Mouse (Mus musculus): Measurements from ENCODE around the gene Tmem259.
"Not testable (repeated sequence)": the region's sequence is repeated elsewhere in the genome, so short reads cannot be mapped to it uniquely, and the experiment has no call there.

The Tmem259 gene

DNA sequence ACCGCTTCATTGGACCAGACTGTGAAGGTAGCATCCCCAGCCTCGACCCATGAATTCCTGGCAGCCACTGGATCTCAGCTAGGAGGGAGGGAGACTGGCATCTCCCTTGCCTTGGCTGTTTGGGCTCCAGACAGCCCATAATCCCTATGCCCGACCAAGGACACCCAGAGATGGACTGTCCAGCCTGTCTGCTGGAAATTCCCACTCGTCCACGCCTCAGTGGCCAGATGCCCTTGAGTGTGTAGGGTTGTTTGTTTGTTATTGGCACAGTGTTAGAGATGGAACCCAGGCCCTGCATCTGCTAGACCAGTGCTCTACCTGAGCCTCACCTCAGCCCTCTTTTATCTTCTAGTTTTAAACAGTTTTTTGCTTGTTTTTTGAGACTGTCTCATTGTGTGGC is 18.8 kb downstream of the Tmem259 start:
- no peak for DNase-seq (ENCODE audit: low read depth, low spot score)

DNA sequence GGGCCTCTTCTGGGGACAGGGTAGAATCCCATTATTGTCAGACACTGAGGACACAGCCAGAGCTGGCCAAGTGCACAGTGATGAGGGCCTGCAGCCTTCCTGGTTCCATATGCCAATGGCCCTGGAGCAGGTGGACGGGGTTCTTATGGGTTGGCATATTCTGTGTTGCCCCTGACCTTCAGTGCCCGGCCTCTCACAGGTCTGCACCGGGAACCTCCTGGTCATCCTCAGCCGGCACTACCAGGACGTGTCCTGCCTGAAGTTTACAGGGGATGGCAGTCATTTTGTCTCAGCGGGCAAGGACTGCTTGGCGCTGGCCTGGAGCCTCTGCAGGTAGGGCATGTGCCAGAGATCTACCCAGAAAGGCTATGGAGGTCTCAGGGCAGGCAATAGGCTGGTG is 19.4 kb downstream of the Tmem259 start:
- no peak for DNase-seq (ENCODE audit: low read depth, low spot score)

DNA sequence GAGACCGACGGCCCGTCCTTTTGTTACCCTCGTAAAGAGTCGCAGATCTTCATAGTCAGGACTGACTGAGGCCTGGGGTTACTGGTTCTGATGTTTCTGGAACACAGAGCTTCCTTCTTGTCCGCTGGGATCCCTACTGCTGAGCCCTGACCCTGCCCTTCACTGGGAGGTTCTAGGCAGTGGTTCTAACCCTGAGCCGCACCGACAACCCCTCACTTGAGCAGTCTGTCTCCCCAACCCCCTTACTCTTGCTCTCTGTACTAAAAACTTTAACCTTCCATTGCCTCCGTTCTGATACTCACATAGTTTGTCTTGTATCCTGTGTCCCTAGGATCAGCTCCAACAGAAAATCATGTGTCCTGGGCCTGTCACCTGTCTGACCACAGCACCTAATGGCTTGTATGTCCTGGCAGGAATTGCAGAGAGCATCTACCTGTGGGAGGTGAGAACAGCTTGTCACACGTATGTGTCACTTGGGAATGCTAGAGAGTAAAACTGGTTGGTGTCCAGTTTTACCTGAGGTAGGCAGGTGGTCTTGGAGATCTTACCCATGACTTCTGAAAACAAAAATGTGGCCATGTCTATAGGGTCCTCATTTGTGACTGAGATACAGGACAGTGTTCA is 23.3 kb downstream of the Tmem259 start:
- no peak for DNase-seq (ENCODE audit: low read depth, low spot score)

DNA sequence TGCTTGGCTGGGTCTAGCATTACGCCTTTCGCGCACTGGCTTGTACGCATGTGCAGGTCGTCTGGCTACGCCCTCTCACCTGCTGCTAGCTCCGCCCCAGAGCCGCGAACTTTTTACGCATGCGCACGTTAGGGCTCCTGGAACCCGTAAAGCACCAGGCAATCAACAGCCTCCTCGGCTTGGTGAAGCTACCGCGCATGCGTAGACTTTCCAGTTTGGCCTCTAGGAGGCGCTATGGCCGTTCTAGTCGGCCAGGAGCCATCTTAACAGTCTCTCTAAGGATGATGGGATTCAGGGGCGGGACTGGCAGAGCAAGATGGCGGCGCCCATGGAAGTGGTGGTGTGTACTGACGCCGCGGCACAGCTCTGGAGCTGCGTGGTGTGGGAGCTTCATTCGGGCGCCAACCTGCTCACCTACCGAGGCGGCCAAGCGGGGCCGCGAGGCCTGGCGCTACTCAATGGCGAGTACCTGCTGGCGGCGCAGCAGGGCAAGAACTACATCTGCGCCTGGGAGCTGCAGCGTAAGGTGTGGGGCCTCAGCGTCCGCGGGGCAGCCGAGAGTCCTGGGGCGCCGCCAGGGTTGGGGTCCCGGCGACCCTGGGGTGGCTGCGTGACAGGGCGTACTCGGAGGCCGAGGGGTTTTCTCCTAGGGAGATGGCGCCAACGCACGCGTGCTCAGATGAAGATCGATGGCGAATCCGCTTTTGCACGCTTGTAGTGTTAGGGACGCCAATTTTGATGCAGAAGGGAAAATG is 24.1 kb downstream of the Tmem259 start, which contains the start of gene Wdr18:
Gene Wdr18, plus strand, starts transcription at position 306 of the 755 bp plus-strand sequence.
- peak; percentile 100 for DNase-seq (ENCODE audit: low read depth, low spot score)

DNA sequence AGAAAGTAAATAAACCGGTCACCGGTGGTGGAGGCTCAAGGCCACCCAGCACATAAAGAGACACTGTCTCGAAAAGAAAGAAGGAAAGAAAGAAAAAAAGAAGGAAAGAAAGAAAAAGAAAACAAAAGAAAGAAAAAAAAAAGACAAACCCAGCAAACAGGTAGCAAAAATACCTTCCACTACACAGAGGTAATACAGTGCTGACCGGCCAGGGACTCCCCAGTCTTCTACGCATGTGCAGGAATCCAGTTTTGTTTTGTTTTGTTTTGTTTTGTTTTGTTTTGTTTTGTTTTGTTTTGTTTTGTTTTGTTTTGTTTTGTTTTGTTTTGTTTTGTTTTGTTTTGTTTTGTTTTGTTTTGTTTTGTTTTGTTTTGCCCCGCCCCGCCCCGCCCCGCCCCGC is 24.7 kb downstream of the Tmem259 start:
- not testable (repeated sequence) for DNase-seq (ENCODE audit: low read depth, low spot score)

DNA sequence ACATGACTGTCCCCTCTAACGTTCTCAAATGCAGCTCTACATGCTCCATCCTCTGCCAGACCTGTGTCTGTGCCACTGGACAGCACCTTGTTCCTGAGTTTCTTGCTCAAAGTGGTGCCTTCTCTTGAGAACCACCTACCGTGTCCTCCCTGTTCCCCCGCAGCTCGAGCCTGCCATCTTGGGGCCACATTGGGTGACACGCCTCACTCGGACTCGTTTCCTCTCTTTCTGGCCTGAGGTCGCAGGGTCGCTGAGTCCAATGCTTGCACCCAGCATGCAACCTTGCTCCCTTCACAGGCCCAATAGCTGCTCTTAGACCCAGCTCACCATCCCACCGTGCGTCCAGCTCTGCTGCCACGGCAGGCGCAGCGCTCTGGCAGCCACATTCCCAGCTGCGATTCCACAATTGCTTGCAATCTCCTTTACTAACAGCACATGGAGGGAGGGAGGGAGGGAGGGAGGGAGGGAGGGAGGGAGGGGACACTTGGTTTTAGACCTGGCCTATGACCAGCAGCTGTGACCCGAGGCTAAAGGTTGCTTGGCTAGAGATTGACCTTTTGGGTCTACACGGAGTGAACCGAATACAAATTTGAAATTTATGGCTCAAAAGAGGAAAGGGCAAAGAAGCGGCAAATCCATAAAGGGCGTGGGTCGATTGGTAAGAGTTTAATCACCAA is 25.9 kb downstream of the Tmem259 start:
- DNase-seq (ENCODE audit: low read depth, low spot score), result peak; percentile 87

DNA sequence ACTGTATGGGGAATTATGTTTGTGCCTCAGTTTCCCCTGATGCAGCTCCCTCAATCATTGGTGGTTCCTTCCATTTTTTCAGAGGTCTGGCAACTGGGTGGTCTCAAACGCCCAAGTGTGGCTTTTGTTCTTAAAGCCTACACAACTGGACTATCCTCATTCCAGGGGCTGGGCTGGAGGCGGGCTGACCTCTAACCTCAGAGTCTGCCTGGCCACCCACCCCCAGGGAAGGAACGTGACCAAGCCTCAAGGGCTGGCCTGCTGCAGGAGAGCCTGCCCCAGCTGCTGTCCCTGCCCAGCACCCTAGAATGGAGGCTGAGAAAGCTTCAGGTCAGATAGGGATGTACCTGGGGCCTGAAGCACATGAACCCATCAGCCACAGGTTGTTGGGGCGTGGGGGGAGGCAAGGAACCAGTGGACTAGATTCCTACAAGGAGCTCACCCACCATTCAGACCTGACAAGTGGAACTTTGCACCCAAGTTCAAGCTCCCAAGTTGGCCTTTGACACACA is 27.4 kb downstream of the Tmem259 start:
- DNase-seq (ENCODE audit: low read depth, low spot score), result no peak

DNA sequence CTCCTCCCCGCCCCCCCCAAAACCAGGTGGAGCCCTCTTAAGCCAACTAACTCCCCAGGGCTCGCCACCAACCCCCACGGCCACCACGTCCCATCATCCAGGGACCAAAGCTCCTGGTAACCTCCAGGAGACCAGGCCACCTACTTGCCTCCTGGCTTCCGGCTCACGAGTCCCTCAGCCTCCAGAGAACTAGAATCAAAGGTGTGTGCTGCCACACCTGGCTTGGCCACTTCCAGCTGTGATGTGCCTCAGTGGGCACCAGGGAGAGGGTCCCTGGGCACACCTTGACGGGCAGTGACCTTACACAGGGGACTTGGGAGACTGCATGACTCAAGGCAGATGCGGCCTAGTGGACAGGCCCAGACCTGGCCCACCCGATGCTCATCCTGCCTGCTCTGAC is 28.4 kb downstream of the Tmem259 start:
- no peak for DNase-seq (ENCODE audit: low read depth, low spot score)

DNA sequence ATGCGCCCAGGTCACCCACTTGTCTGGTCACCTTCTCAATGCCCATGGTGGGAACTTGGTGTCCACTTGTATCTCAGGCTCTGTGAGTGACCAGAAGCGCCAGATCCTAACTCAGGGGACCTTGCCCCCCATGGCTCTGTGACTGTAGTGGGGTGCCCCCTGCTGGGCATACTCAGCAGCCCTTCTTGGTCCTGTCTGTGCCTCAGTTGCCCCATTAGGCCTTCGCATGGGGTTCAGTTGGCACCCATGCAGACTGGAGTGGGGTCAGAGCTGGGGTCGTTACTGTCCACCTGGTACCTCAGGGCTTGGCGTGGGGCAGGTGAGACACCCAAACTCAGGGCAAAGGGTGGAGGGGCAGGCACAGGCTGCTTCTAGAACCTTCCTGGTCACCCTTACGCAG is 30.2 kb downstream of the Tmem259 start:
- no peak for DNase-seq (ENCODE audit: low read depth, low spot score)

DNA sequence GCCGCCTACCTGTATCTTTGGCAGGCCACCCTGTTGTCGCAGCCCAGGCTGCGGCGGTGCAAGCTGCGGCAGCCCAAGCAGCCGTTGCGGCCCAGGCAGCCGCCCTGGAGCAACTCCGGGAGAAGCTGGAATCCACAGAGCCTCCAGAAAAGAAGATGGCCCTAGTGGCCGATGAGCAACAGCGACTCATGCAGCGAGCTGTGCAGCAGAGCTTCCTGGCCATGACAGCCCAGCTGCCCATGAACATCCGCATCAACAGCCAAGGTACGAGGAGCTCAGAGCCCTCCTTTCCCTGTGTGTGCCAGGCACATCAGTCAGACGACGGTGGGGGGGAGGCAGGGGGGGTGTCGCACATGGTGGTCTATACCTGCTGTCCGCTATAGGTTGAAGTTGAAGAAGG is 33.5 kb downstream of the Tmem259 start:
- DNase-seq (ENCODE audit: low read depth, low spot score), result no peak

DNA sequence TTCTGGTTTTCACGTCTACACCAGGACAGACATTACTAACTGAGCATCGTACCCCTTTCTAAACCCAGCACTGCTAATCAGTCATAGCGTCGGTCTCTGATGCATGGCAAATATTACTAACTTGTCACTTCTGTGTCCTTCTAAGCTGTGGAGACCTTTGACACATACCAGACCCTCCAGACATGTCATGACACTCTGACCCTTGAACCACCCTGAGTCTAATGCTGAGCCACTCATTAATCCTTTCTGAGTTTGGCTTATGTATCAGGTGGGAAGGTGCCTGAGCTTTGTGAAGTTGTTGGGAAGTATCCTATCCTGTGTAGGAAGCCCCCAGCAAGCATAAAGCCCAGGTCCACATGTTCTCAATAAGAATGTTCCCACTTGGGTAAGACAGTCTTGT is 34.3 kb downstream of the Tmem259 start:
- DNase-seq (ENCODE audit: low read depth, low spot score), result no peak

DNA sequence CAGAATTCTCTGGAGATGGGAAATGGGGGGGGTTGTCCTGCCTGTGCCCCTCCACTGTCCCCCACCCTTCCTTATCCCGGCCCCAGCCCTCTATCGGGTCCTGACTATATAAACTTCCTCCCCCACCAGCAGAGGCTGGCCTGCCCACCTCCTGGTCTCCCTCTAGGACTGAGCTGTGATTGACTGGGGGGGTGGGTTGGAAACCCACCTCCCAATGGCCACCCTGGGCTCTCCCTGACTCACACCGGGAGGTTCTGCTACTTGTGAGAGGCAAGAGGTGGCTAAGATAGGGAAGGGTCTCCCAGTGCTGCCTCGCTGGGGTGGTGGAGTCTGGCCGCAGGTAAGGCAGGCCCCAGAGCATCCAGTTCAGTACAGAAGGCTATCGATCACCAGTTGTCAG is 36.6 kb downstream of the Tmem259 start:
- no peak for DNase-seq (ENCODE audit: low read depth, low spot score)

DNA sequence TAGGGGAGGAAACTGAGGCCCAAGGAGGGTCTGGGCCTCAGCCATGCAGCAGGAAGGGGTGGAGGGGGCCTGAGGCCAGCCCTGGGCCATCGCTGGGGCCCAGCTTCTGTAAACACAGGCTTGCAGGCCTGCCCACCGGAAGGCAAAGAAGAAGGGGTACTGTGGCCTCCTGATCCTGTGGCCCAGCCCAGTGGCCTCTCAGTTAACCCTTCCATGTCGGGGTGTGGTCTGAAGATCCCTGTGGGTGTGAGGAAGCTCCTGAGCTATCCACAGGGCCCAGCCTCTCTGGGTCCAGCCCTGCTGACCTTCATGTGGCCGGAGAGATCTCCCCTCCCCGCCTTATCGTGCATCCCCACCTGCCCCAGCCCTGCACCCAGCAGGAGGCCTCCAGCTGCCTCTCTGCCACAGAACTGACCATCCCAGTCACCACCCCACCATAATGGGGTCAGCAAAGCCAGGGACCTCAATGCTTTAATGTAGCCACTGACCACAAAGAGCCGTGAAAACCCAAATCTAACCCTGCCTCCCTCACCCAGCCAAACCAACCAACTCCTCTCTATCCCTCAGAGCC is 37.3 kb downstream of the Tmem259 start:
- no peak for DNase-seq (ENCODE audit: low read depth, low spot score)

DNA sequence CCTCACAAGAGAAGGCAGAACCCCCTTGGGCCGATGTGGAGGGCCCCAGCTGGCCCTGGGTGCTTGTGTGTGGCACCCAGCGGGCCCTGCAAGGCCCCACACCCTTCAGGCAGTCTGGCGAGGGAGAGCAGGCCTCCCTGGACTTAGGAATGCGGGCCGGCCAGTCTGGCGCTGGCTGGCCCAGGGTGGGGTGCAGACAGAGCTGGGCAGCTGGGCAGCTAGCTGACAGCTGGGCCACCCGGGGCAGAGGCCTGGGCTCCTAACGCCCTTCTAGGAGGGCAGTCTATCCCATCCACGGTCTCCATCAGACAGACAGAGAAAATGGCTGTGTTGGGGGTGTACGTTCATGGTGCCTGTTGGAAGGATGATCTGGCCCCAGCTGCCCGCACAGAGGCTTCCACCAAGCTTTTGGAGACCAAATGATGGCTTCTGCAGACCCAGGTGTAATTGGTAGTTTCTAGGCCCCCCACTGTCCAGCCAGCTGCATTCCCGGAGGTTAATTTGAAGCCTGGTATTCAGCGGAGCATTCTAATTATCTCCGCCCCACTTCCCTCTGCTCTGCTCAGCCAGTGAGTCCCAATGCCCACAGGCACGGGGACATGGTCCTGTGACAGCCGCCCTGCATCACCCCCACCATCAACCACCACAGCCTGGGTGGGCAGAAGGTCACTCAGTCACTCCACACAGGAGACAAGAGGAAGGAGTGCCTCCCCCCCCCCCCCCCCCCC is 38.5 kb downstream of the Tmem259 start:
- no peak for DNase-seq (ENCODE audit: low read depth, low spot score)

DNA sequence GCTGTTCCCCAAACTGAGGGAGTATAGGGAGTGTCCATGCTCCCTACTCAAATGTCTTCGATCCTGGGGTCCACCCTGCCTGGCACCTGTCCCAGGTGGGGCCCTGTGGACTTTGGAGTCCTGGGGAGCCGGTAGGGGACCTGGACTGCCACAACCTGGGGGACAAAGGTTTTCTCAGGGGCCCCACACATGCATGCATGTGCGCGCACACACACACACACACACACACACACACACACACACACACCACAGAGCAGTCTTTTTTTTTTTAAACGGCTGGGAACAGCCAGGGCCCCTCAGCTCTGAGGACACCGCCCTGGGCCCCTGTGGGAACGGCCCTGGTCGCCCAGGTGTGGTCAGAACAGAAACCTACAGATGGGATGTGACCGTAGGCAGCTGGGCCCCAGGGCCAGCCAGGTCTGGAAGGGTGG is 40.6 kb downstream of the Tmem259 start:
- DNase-seq (ENCODE audit: low read depth, low spot score), result no peak

DNA sequence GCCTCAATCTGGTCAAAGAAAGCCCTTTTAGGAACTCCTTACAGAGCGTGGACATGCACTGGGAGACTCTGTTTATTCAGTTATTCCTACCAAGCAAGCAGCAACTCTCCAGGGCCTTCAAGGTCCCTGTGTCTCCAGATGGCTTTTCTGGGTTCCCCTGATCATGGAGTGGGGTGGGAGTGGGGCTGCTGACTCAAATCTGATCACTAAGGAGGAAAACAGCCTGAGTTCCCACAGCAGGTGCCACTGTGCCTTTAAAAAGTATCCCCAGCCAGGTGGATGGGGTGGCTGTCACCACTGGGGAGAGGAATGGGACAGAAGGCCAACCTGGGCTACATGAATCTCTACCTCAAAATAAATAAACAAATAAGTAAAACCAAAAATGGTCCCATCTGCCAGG is 41.1 kb downstream of the Tmem259 start:
- DNase-seq (ENCODE audit: low read depth, low spot score), result no peak

DNA sequence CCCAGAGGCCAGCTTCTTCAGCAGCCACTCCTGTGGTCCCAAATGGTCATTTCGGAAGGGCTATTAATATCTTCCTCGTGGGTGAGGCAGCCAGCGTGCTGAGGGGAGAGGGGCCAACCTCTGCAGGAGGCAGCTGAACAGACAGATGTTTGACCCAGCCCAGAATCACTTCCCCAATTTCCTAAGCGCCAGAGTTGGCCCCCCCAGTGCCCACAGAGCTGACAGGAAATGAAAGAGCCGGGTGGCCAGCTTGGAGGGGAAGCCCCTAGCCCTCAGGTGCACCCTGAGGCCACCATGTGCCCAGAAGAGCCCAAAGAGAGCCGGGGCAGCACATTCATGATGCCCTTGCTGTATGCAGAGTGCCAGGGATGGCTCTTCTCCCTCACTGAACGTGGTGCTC is 43.4 kb downstream of the Tmem259 start:
- no peak for DNase-seq (ENCODE audit: low read depth, low spot score)

DNA sequence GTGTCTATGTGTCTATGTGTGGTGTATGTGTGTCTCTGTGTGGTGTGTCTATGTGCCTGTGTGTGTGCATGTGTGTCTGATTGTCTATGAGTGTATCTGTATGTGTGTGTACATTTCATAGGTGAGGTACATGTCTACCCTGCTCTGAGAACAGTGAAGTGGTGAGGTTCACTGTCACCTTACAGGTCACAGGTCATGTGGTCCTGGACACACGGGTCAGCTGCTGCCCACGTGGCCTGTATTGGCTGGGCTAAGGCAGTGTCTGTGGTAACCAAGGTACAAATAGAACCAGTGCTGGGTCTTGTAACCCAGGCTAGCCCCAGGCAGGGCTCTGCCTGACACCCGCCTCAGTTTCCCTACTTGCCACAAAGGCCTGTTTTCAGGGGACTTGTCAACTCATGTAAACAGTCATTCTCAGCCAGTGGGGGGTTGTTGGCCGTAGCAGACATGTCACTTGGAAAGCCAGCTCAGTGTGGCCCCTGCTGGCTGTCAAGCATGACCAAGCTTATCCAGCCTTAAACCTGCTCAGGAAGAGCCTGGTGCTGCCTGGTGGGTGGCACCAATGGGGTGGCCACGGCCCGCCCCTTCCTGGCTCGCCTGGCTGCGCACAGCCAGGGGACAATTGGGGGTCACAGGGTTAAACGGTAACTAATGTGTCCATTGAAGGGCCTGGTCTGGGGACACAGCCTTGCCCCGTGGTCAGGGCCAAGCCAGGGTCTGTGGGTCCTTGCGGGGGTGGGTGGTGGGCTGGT is 46.2 kb downstream of the Tmem259 start:
- no peak for DNase-seq (ENCODE audit: low read depth, low spot score)

DNA sequence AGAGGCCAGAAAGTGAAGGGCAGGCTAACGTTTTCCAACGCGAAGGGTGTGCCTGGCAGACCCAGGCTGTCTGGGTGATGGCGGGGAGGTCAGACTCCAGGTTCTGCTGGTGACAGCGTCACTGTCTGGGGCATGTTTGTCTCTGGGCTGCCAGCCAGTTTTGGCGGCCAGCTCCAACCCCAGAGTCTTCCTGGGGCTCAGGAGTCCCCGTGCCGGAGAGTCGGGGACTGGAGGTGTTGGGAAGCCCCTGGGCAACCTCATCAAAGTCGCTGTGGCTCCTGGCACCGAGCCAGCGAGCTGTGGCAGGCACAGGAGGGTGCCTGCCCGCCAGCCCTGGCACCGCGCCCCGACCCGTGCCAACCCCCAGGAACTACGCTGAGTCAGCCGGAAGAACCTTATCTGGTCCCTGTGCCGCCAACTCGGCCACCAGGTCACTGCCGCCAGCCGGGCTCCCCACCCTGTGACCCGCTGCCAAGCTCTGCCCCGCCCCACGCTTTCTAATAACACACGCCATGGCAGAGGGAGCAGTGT is 47.2 kb downstream of the Tmem259 start:
- DNase-seq (ENCODE audit: low read depth, low spot score), result no peak

DNA sequence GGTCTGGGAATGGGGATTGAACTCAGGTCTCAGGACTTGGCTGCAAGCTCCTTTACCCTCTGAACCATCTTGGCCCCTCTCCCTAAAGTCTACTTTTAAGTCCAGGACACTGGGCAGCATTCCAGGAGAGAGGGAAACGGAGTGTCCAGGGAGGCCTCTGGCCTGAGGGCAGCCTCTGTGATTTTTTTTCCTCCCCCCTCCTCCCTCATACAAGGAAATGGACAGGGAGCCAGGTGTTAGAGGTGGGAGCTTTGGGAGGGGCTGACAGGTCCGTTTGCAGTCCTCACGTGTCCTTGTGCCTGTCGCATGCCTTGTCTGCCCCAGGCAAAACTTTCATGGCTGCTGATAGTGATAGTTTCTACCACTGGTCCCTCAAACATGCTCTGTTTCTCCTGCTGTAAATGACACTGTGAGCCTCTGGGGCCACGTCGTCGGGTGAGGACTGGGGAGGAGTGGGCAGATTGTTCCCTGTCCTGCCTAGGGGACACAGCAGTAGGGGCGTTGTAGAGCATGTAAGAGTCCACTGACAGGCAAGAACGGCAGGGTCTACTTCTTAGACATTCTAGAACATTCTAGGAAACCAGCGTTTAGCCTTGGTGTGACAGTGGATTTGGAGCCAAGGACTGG is 47.7 kb downstream of the Tmem259 start:
- no peak for DNase-seq (ENCODE audit: low read depth, low spot score)

Measured in ES-CJ7 (cell line).